8 mouse cellular contexts compared by ENCODE assay signal in genomic region chr5:43391412-43392029, GRCm38 (mm10).
DNase-seq lines count a peak whose midpoint lies in the region; ATAC-seq and TF ChIP-seq lines count a peak whose summit lies in the region.

No protein-coding gene starts in this region.

- H3K79me2 ChIP-seq in C2C12 (ENCODE audit: control insufficient read depth, insufficient read depth): no peaks in the 10 kb centered on the region

- H3K4me3 ChIP-seq in C2C12 (ENCODE audit: insufficient read depth, poor library complexity, severe bottlenecking): no peak overlapping the region
- H3K4me3 ChIP-seq in cortical plate, adult 2 months (ENCODE audit: insufficient read depth, low read length): no peak overlapping the region
- H3K4me3 ChIP-seq in hindbrain, embryonic 10.5 days: no peak overlapping the region
- H3K4me3 ChIP-seq in small intestine, adult 2 months (ENCODE audit: low read depth, low read length): no peak overlapping the region

- ATAC-seq in activated CD4-positive, CD25-positive, alpha-beta regulatory T cell, adult 4 months: no peak

- WGBS in hindbrain, embryonic 10.5 days: 31% methylated on average over 3 of the region's 3 CpGs
- WGBS in small intestine, adult 2 months: 17% methylated on average over 3 of the region's 3 CpGs

- peak; percentile 64 for TF ChIP-seq CTCF in C2C12 (IDR thresholded peaks at IDR 0.05; ENCODE audit: control insufficient read depth, insufficient read depth, insufficient read length)
- peak; percentile 76 for TF ChIP-seq CTCF in cortical plate, adult 2 months (IDR thresholded peaks at IDR 0.05; ENCODE audit: extremely low read depth, insufficient read depth, low read length)
- peak; percentile 69; the same call in 1 of the 2 replicates for TF ChIP-seq CTCF in small intestine, adult 2 months (IDR thresholded peaks at IDR 0.05; ENCODE audit: extremely low read depth, insufficient read length, insufficient replicate concordance, low read depth, low read length)

- no peak for TF ChIP-seq POLR2A in cortical plate, adult 2 months (IDR thresholded peaks at IDR 0.05; ENCODE audit: extremely low read depth, insufficient read depth, low read length)
- no peak for TF ChIP-seq POLR2A in small intestine, adult 2 months (IDR thresholded peaks at IDR 0.05; ENCODE audit: low read depth, low read length)

- no peak overlapping the region for H3K27ac ChIP-seq in cortical plate, adult 2 months (ENCODE audit: insufficient read depth, low read length)
- no peak overlapping the region for H3K27ac ChIP-seq in hindbrain, embryonic 10.5 days
- no peak overlapping the region for H3K27ac ChIP-seq in small intestine, adult 2 months (ENCODE audit: insufficient read depth, low read depth, low read length)

- H3K4me1 ChIP-seq in cortical plate, adult 2 months (ENCODE audit: control insufficient read depth, insufficient read depth, low read length): peaks cover 2% of the 10 kb centered on the region; the same call in 1 of the 2 replicates
- no peaks in the 10 kb centered on the region for H3K4me1 ChIP-seq in hindbrain, embryonic 10.5 days (replicated peaks)
- H3K4me1 ChIP-seq in small intestine, adult 2 months (ENCODE audit: control insufficient read depth, insufficient read depth, insufficient read length, low read length): no peaks in the 10 kb centered on the region

- H3K27me3 ChIP-seq in C2C12 (ENCODE audit: control insufficient read depth, insufficient read depth, insufficient read length): no peaks in the 10 kb centered on the region
- no peaks in the 10 kb centered on the region for H3K27me3 ChIP-seq in hindbrain, embryonic 10.5 days (ENCODE audit: insufficient read depth, poor library complexity, severe bottlenecking)
- H3K27me3 ChIP-seq in small intestine, adult 2 months (ENCODE audit: control insufficient read depth, insufficient read depth, low read length): no peaks in the 10 kb centered on the region

- no peaks in the 10 kb centered on the region for H3K79me3 ChIP-seq in C2C12 (ENCODE audit: low read depth)

- H3ac ChIP-seq in C2C12 (ENCODE audit: control insufficient read depth, insufficient read length, low read depth): no peak overlapping the region

- peak; percentile 65 for DNase-seq in NIH3T3 (ENCODE audit: low read depth)
- peak; percentile 36 for DNase-seq in hindbrain, embryonic 10.5 days (ENCODE audit: low spot score)
- DNase-seq in layer of hippocampus, postnatal 14 days (ENCODE audit: low spot score in 2 of 2): peak; percentile 14 to 22
- peak; percentile 17 to 25 for DNase-seq in lung, postnatal 4 days

- H3K9me3 ChIP-seq in hindbrain, embryonic 10.5 days: no peaks in the 10 kb centered on the region

- H3K36me3 ChIP-seq in C2C12 (ENCODE audit: control insufficient read depth, insufficient read depth): no peaks in the 10 kb centered on the region
- H3K36me3 ChIP-seq in hindbrain, embryonic 10.5 days: no peaks in the 10 kb centered on the region
- H3K36me3 ChIP-seq in small intestine, adult 2 months (ENCODE audit: control insufficient read depth, insufficient read depth, low read length): no peaks in the 10 kb centered on the region

TF ChIP-seq in C2C12, 6 proteins besides CTCF, POLR2A, EP300 and RAD21:
- TF ChIP-seq MAX (IDR thresholded peaks at IDR 0.05): no peak
- no peak for TF ChIP-seq MYOG (IDR thresholded peaks at IDR 0.05; ENCODE audit: control insufficient read depth, extremely low read depth, insufficient read length)
- no peak for TF ChIP-seq FOSL1 (IDR thresholded peaks at IDR 0.05; ENCODE audit: insufficient read depth, low read length, poor library complexity, severe bottlenecking)
- TF ChIP-seq CEBPB (IDR thresholded peaks at IDR 0.05; ENCODE audit: low read depth): no peak
- TF ChIP-seq USF1 (IDR thresholded peaks at IDR 0.05; ENCODE audit: low read depth): no peak
- TF ChIP-seq MYOD1 (IDR thresholded peaks at IDR 0.05; ENCODE audit: control insufficient read depth, insufficient read length, low read depth): no peak
